Mouse (Mus musculus) spleen, postnatal 4 days (tissue): ENCODE measurements around the gene Med19.
A peak's percentile ranks its signal among the peaks of the same experiment; 100 is the strongest.
"Not testable (repeated sequence)": the region's sequence is repeated elsewhere in the genome, so short reads cannot be mapped to it uniquely, and the experiment has no call there.

Experiments used
- DNase-seq, 2 experiments: peaks; one replicate each; pipeline ENCODE4 v3.0.0; 2022; ENCODE audit warnings: low spot score in 2 of 2

Gene Med19

DNA sequence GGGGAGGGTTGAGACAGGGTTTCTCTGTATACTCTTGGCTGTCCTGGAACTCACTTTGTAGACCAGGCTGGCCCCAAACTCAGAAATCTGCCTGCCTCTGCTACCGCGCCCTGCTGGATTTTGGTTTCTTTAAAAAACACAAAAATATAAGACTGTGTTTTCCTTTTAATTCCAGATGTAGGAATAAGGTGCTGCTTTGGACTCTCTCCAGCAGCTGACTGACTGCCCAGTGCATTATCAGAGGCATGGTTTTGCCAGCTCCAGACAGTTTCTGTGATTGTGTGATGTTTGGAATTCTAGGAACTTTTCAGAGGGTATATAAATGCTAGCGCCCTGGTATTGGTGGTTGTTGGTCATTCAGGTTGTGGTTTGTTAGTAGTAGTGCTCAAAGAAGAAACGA is 39.2 kb downstream of the Med19 start:
- DNase-seq = no peak

DNA sequence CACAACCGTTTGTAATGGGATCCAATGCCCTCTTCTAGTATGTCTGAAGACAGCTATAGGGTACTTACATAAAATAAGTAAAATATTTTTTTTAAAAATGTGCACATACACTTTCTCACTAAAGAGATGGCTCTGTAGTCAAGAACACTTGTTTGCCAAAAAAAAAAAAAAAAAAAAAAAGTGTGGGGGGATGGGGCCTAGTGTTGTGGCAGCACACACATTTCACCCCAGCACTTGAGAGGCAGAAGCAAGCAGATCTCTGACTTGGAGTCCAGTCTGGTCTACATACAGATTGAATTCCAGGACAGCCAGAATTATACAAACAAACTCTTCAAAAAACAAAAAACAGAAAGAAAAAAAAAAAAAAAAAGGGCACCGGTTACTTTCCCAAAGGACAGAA is 42.5 kb downstream of the Med19 start:
- no peak for DNase-seq

DNA sequence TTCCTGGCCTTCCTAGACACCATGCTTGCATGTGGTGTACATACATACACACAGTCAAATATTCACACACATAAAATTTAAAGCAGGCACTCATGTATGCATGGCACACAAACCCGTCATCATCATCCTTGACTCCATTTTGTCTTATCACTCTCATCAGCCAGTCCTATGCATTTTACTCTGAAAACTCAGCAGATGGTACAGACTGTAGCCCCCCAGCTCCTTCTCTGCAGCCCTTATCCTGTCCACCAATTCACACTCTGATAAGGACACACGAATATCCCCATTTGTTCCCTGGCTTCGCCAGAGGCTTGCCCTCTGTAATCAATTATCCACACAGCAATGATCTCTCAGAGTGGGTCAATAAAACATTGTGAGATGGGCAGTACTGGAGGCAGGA is 43.0 kb downstream of the Med19 start:
- DNase-seq = no peak

DNA sequence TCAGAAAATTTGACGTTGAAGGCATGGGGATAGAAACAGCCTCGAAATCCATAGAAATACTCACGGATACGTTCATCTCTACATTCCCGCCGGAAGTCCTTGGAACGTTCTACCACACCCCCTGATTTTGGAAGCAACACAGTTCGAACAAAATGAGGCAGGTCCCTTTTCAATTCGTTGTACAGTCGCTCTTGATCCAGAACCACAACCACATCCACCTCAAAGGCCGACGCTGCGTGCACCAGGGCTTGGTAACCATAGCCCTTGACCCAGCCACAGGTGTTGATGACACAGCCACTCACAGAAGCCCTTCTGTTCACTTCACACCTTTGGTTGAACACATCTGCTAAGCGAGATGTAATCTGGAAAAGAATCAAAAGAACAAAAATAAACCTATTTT is 45.7 kb downstream of the Med19 start:
- no peak for DNase-seq

DNA sequence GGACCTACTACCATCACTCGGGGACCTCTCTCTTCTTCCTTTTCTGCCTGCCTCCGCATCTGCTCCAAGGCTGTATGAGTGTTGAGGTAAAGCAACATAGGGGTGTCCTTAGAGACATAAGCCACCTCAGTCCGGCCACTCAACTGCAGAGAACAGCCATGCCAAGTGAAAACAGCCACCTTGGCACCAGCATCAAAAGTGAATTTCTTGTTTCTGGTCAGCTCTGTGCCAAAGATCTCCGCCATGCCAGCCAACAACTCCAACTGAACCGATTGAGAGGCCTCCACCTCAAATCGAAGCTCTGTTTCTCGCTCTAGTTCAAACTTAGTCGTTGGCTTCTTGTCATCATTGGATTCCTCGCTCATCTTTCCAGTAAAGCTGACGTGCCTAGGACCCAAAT is 47.6 kb downstream of the Med19 start:
- DNase-seq = no peak

DNA sequence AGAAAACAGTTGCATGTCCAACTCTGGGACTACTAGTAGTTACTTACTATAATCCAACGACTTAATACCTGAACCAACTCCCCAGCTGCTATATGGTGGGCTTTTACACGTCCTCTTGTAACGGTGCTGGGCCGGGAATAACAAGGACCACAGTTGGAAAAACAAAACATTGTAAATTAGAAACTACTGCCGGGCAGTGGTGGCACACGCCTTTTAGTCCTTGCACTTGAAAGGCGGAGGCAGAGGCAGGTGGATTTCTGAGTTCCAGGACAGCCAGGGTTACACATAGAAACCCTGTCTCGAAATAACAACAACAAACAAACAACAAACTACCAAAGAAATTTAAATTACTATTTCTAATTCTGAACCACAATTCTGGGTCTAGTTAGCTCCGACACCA is 48.5 kb downstream of the Med19 start:
- DNase-seq = no peak

DNA sequence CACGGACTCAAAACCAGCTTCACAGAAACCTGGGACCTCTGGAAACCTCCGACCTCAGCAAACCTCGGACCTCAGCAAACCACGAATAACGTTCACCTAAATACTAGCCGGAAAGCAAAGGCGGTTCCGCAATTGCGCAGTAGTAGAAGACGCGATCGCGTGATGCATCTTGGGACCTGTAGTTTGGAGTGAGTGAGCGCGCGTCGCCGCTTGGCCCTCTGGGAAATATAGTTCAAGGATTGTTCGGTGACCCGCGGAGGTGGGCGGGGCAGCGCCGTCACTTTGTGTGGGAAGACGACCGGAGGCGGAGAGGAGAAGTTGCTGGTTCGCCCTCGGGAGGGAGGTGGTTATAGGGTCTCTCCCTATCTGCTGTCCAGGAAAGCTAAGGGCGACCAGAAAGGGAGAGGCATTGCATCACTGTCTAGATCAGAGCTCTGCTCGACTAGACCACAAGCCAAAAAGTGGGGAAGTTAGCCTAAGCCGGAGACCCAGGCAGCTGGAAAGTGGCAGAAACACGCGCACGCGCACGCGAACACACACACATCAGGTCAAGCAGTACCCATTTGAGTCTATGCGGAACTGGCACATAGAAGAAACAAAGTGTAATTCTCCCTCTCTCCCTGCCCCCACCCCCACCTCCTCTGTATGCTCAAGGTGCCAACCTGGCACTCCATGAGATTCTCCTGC is 49.1 kb downstream of the Med19 start, which contains the start of gene Clp1:
Gene Clp1, minus strand, starts transcription at position 179 of the 687 bp plus-strand sequence.
- DNase-seq = peak; percentile 94 to 96

DNA sequence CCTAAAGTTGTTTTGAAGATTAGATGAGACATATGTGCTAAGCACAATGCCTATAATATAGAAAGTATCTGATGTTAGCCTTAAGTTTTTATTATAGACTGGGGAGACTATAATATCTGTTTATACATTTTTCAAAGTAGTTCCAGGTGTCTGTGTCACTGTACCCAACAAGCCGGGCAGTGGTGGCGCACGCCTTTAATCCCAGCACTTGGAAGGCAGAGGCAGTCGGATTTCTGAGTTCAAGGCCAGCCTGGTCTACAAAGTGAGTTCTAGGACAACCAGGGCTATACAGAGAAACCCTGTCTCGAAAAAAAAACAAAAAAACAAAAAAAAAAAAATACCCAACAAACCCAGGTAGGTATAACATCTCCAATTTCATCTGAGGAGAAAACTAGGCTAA is 50.0 kb downstream of the Med19 start:
- DNase-seq = not testable (repeated sequence)

DNA sequence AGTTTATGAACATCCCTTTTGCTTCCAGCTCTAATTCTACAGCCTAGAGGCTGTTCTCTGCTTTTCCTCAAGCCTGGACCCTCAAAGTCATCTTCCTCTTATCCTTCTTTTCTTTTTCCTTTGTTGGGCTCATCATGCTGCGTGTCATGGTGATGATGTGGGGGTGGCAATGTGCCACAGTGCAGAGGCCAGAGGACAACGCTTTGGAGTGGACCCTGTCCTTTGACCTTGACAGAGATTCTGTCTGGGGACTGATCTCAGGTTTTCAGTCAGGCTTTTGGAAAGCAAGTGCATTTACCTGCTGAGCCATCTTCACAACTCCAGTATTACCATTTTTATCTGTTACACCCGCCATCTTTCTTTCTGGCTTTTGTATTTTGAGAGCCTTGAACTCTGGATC is 53.0 kb downstream of the Med19 start:
- DNase-seq = no peak

DNA sequence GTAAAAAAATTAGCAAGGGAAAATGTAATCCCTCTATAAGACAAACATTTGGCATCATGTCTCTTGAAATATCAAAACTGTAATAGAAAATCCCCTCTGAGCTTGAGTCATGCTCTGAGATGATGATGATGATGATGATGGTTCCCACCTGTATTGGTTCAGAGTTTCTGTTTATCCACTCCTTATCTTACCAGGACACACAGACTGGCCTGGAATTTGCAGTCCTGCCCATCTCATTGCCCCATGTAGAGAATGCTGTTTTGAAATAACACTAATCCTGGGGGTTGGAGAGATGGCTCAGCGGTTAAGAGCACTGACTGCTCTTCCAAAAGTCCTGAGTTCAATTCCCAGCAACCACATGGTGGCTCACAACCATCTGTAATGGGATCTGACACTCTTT is 54.2 kb downstream of the Med19 start:
- DNase-seq = no peak

DNA sequence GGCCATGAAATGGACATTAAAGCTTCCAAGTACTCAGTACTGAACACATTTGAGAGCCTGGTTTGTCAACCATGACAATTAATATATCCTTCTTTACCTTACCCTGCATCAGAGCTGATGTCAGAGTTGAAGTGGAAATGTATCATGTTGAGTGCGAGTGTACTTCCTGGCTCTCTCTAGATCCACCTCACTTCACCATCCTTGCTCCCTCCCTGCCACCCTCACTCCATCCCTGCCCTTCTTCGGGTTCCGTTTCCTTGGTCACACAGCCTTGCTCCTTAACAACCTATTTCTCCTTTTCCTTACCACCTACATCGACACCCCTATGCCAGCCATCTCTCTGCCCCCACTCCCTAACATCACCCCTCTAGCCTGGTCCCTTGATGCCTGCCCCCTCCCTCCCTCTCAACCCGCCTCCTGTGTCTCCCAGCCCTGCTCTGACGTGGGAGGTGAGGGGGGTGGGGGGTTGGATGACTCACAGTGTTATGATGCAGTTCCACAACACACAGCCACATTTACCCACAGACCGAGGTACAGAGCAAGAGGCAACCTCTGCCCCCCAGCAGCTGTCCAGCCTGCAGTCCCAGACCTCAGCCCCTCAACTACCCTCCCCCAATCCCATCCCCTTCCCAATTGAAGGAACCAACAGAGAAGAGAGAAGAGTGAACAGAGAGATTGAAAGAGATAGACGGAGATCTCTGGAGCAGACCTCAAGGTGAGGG is 55.5 kb downstream of the Med19 start, which contains the start of gene Ypel4:
Gene Ypel4, plus strand, starts transcription at position 480 of the 722 bp plus-strand sequence.
- DNase-seq = peak; percentile 70 to 81

DNA sequence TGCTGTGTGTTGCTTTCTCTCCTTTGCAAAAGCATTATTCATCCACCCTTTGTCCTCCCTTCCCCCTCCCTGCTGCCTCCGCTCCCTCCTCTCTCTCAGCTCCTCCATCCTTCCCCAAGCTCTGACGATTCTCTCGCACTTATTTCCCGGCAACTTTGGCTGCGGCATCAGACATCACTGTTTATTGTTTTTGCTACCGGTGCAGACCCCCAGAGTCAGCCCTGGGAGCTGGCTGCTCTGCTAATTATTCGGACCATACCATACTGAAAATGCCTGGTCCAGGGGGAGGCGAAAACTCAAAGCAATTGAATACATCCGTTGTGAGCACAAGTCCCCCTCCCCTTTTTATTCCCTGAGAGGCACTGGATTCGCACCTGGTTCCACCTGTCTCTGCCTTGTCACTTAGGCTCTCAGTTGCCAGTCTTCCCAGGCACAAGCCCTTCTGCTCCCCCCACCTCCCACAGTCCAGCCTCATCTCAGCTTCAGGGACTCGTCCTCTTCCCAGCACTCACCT is 56.2 kb downstream of the Med19 start:
- peak; percentile 29 to 70 for DNase-seq

DNA sequence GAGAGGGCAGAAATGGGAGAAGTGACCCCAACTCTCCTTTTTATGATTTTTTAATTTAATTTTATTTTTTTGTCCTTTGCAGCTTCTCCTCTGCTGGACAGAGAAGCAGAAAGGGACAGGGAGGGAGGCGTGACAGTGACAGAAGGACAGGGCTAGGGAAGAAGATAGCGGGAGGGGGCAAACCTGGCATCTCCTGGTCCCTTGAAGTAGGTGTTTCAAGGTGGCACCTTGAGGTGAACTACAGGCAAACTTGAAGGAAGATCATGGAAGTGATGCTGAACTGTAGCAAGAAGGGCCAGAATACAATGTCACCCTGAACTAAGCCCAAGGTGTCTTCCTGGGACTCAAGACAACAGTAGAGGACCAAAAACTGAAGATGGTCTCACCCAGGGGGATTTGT is 56.7 kb downstream of the Med19 start:
- peak; percentile 24 to 65 for DNase-seq

DNA sequence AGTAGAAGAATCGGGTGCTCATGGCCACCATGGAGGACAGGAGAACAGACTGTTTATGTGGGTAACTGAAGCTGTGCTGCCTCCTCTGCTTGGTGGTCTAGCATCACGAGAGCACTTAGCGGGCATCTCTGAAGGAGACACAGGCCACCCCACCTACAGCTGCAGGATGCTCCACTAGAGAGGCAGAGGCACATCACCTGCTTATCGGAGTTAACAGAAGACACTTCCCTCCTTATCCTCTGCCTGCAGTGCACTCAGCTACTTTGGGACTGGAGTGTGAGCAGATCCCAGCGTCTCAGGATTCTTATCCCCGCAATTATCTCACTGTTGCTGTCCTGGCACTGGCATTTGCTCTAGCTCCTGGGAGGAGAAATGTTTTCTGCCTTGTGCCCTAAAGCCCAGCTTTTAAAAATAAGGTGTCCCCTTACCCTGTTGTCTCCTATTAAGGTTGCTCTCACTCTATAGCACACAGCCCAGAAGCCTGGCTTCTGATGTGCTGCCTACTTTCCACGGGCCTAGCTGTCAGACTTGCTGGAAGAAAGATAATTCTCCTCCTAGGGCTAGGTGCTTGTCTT is 57.2 kb downstream of the Med19 start:
- peak; percentile 77 to 86 for DNase-seq

DNA sequence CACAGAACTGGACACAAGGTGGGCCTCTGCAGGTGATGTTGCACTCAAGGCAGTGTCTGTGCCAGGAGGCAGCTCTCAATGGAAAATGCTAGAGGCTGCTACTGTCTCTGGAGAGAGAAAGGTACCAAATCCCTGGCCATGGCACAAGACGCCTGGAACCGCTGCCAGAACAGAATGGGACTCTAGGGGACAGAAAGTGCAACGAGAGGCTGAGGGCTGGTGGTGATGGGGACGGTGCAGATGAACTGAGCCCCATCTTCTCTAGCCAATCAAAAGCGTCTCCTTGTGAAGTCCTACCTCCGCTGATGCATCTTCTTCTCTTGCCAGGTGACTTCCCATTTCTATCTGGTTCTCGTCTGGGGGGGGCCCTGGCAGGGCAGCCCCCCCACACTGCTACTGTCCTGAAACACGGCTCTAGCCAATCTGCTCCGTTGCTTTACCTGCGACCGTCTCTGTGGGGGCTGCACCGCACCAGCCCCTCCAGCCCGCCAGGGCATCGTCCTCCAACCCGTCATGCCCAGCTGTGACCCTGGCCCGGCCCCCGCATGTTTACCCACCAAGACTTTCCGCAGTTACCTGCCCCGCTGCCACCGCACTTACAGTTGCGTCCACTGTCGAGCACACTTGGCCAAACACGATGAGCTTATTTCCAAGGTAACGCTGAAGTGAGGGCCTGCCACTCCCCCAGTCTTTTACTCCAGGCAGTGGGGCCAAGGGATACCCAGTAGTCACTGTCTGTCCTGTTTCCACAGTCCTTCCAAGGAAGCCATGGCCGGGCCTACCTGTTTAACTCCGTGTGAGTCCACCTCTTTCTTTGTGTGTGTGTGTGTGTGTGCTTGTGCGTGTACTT is 58.3 kb downstream of the Med19 start:
- peak; percentile 31 to 74 for DNase-seq

DNA sequence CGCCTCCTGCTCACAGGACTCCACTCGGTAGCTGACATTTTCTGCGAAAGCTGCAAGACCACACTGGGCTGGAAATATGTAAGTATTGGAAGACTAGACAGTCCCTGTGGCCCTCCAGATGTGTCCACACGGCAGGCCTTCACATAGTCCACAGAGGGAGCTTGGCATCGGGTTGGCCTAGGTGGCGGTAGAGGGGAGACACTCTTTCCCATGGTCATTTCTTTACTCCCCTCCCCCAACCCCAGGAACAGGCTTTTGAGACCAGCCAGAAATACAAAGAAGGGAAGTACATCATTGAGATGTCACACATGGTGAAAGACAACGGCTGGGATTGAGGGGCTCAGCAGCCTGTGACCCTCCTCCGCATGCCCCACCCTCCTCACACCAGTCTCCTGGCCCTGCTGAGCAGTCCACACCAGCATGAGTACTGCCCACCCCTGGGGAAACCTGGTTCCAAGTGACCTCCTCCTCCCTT is 59.3 kb downstream of the Med19 start:
- peak; percentile 29 to 68 for DNase-seq
